Mouse (Mus musculus) kidney, adult 11 months (tissue): ENCODE measurements around the gene Rin2.
"Not testable (repeated sequence)": the region's sequence is repeated elsewhere in the genome, so short reads cannot be mapped to it uniquely, and the experiment has no call there.

Experiments
- DNase-seq: peaks from one replicate; pipeline ENCODE4 v3.0.0; 2022

The Rin2 gene

GRCm38 (mm10) chr2:145903061-145903901 is 228.3 kb downstream of the Rin2 start:
- DNase-seq, result peak; percentile 88

GRCm38 (mm10) chr2:145903983-145904616 is 229.1 kb downstream of the Rin2 start:
- no peak for DNase-seq

- no peak for DNase-seq
Measured at GRCm38 (mm10) chr2:145905156-145905555, 230.1 kb downstream of the Rin2 start.

GRCm38 (mm10) chr2:145905884-145906283 is 230.9 kb downstream of the Rin2 start:
- DNase-seq, result not testable (repeated sequence)

GRCm38 (mm10) chr2:145920941-145921650 is 246.1 kb downstream of the Rin2 start:
- DNase-seq, result no peak

GRCm38 (mm10) chr2:145934339-145935231 is 259.6 kb downstream of the Rin2 start, which contains the start of the genes Cfap61 and Crnkl1:
Gene Cfap61 (plus strand): TSS chr2:145934784.
Gene Crnkl1 (minus strand): TSS chr2:145935014.
- DNase-seq, result peak; percentile 95

- no peak for DNase-seq
Measured at GRCm38 (mm10) chr2:145936975-145937374, 262.0 kb downstream of the Rin2 start.
